Mouse (Mus musculus): ENCODE results near the gene Nup98. TPM values are rescaled to one million over a fixed set of nuclear protein-coding genes. Genes with fewer than 3 reads are reported as not detected.

Gene Nup98
- polyA plus RNA-seq, 1 experiment, result 16.1 TPM

DNA sequence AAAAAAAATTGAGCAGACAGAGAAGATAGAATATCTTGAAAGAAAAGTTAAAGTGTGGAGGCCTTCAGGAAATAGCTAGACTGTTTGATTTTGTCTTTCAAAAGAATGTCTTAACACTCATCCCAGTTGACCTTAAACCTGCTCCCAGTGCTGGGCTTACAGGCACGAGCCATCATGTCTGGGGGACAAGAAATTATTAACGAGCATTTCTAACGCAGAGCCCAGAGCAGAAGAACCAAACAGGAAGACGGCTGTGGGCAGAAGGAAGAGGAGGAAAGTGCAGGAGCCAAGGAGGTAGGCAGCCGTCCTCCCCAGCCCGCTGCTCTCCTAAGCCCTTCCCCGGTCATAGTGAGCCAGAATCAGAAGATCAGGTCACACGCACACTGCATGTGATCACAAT, 129.7 kb downstream of the Nup98 start:
- Histone ChIP-seq H3K27me3 (ENCODE audit: control insufficient read depth, insufficient read depth, insufficient read length) (no peaks in the 10 kb centered on the region), H3K4me3 (no peak overlapping the region), H3K79me2 (ENCODE audit: control insufficient read depth, insufficient read depth) (no peaks in the 10 kb centered on the region), H3K4me2 (ENCODE audit: low read depth) (no peak overlapping the region), H3ac (ENCODE audit: control insufficient read depth, insufficient read length) (no peak overlapping the region), H3K36me3 (ENCODE audit: control insufficient read depth, insufficient read depth) (peaks cover 5% of the 10 kb centered on the region)
- TF ChIP-seq CEBPB (IDR thresholded peaks at IDR 0.05; ENCODE audit: insufficient read depth, poor library complexity, severe bottlenecking) (no peak), TCF3 (IDR thresholded peaks at IDR 0.05; ENCODE audit: insufficient read length, low read depth) (no peak), POLR2AphosphoS2 (IDR thresholded peaks at IDR 0.05; ENCODE audit: insufficient read length, low read depth) (no peak), POLR2A (IDR thresholded peaks at IDR 0.05; ENCODE audit: insufficient read length, low read depth) (no peak), MYOG (IDR thresholded peaks at IDR 0.05; ENCODE audit: control insufficient read depth in 1 of 3, insufficient read depth in 1 of 3, insufficient read length in 2 of 3, low read depth in 2 of 3) (no peak), MYOD1 (IDR thresholded peaks at IDR 0.05; ENCODE audit: control insufficient read depth in 1 of 3, insufficient read length in 2 of 3, low read depth in 2 of 3) (no peak), MAX (IDR thresholded peaks at IDR 0.05; ENCODE audit: low read depth) (no peak), SRF (IDR thresholded peaks at IDR 0.05; ENCODE audit: control insufficient read depth, insufficient read length, low read depth) (no peak), USF1 (IDR thresholded peaks at IDR 0.05; ENCODE audit: low read depth) (no peak), E2F4 (IDR thresholded peaks at IDR 0.05; ENCODE audit: insufficient read depth) (no peak), REST (IDR thresholded peaks at IDR 0.05; ENCODE audit: insufficient read depth, insufficient read length) (no peak)

DNA sequence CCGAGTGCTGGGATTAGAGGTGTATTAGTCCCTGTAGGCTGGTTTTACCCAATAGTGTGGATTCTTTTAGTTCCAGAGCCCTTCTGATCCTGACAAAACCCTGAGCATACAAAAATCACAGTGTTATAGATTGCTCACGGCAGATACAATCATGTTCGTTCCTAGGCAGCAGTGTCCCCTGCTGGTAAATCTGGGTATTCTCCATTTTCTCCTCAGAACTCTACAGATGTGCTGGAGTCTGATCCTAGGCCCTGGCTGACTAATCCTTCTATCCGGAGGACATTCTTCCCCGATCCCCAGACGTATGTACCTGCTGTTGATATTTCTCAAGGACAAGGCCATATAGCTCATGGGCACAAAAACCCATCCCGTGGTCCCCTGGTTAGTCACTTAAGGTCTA, 131.5 kb downstream of the Nup98 start:
- no peak overlapping the region for H3ac ChIP-seq (ENCODE audit: control insufficient read depth, insufficient read length)
- no peak overlapping the region for H3K4me3 ChIP-seq
- H3K79me2 ChIP-seq (ENCODE audit: control insufficient read depth, insufficient read depth), result no peaks in the 10 kb centered on the region
- peaks cover 5% of the 10 kb centered on the region for H3K36me3 ChIP-seq (ENCODE audit: control insufficient read depth, insufficient read depth)
- TF ChIP-seq MYOG (IDR thresholded peaks at IDR 0.05; ENCODE audit: control insufficient read depth in 1 of 3, insufficient read depth in 1 of 3, insufficient read length in 2 of 3, low read depth in 2 of 3) (no peak), POLR2AphosphoS2 (IDR thresholded peaks at IDR 0.05; ENCODE audit: insufficient read length, low read depth) (no peak), TCF3 (IDR thresholded peaks at IDR 0.05; ENCODE audit: insufficient read length, low read depth) (no peak), E2F4 (IDR thresholded peaks at IDR 0.05; ENCODE audit: insufficient read depth) (no peak), REST (IDR thresholded peaks at IDR 0.05; ENCODE audit: insufficient read depth, insufficient read length) (no peak), MYOD1 (IDR thresholded peaks at IDR 0.05; ENCODE audit: control insufficient read depth in 1 of 3, insufficient read length in 2 of 3, low read depth in 2 of 3) (no peak), CEBPB (IDR thresholded peaks at IDR 0.05; ENCODE audit: insufficient read depth, poor library complexity, severe bottlenecking) (no peak), SRF (IDR thresholded peaks at IDR 0.05; ENCODE audit: control insufficient read depth, insufficient read length, low read depth) (no peak)
- H3K27me3 ChIP-seq (ENCODE audit: control insufficient read depth, insufficient read depth, insufficient read length), result no peaks in the 10 kb centered on the region
- no peak overlapping the region for H3K4me2 ChIP-seq (ENCODE audit: low read depth)

- Histone ChIP-seq H3K36me3 (ENCODE audit: control insufficient read depth, insufficient read depth) (peaks cover 5% of the 10 kb centered on the region), H3K27me3 (ENCODE audit: control insufficient read depth, insufficient read depth, insufficient read length) (no peaks in the 10 kb centered on the region), H3ac (ENCODE audit: control insufficient read depth, insufficient read length) (no peak overlapping the region), H3K79me2 (ENCODE audit: control insufficient read depth, insufficient read depth) (no peaks in the 10 kb centered on the region), H3K4me2 (ENCODE audit: low read depth) (no peak overlapping the region), H3K4me3 (no peak overlapping the region)
- TF ChIP-seq MYOD1 (IDR thresholded peaks at IDR 0.05; ENCODE audit: control insufficient read depth in 1 of 3, insufficient read length in 2 of 3, low read depth in 2 of 3), result no peak
- no peak for TF ChIP-seq CEBPB (IDR thresholded peaks at IDR 0.05; ENCODE audit: insufficient read depth, poor library complexity, severe bottlenecking)
- TF ChIP-seq MYOG (IDR thresholded peaks at IDR 0.05; ENCODE audit: control insufficient read depth in 1 of 3, insufficient read depth in 1 of 3, insufficient read length in 2 of 3, low read depth in 2 of 3), result no peak
- TF ChIP-seq TCF3 (IDR thresholded peaks at IDR 0.05; ENCODE audit: insufficient read length, low read depth), result no peak
- no peak for TF ChIP-seq TCF12 (IDR thresholded peaks at IDR 0.05; ENCODE audit: insufficient read depth, poor library complexity, severe bottlenecking)
- no peak for TF ChIP-seq POLR2AphosphoS2 (IDR thresholded peaks at IDR 0.05; ENCODE audit: insufficient read length, low read depth)
- TF ChIP-seq MAX (IDR thresholded peaks at IDR 0.05; ENCODE audit: low read depth), result no peak
- TF ChIP-seq POLR2A (IDR thresholded peaks at IDR 0.05; ENCODE audit: insufficient read length, low read depth), result no peak
- no peak for TF ChIP-seq REST (IDR thresholded peaks at IDR 0.05; ENCODE audit: insufficient read depth, insufficient read length)
- TF ChIP-seq E2F4 (IDR thresholded peaks at IDR 0.05; ENCODE audit: insufficient read depth), result no peak
- TF ChIP-seq USF1 (IDR thresholded peaks at IDR 0.05; ENCODE audit: low read depth), result no peak
- TF ChIP-seq SRF (IDR thresholded peaks at IDR 0.05; ENCODE audit: control insufficient read depth, insufficient read length, low read depth), result no peak
These were observed 133.2 kb downstream of the Nup98 start for GRCm38 (mm10) chr7:102076714-102077296.

Other genes with a start within 250 kb of the Nup98 start
- 0.84 TPM for gene Il18bp, start 191.5 kb downstream of the Nup98 start, polyA plus RNA-seq (2012; fragmentation: generic; extraction: Trizol)
- gene Rnf121, start 144.7 kb downstream of the Nup98 start, polyA plus RNA-seq (2012; fragmentation: generic; extraction: Trizol), result 48.0 TPM
- 6.1 TPM for gene Xndc1, start 144.7 kb downstream of the Nup98 start, polyA plus RNA-seq (2012; fragmentation: generic; extraction: Trizol)
- gene Xntrpc, start 144.5 kb downstream of the Nup98 start, polyA plus RNA-seq (2012; fragmentation: generic; extraction: Trizol), result 0.12 TPM
- not detected for gene Trpc2, start 127.1 kb downstream of the Nup98 start, polyA plus RNA-seq (2012; fragmentation: generic; extraction: Trizol)
- 44.4 TPM for gene Art1, start 108.4 kb downstream of the Nup98 start, polyA plus RNA-seq (2012; fragmentation: generic; extraction: Trizol)
- gene Art5, start 100.7 kb downstream of the Nup98 start, polyA plus RNA-seq (2012; fragmentation: generic; extraction: Trizol), result 6.9 TPM
- 0.04 TPM for gene Chrna10, start 93.3 kb downstream of the Nup98 start, polyA plus RNA-seq (2012; fragmentation: generic; extraction: Trizol)
- gene Pgap2, start within 50 bp of the Nup98 start, polyA plus RNA-seq (2012; fragmentation: generic; extraction: Trizol), result 33.3 TPM
- 62.6 TPM for gene Rhog, start 45.9 kb upstream of the Nup98 start, polyA plus RNA-seq (2012; fragmentation: generic; extraction: Trizol)
- gene Stim1, start 57.6 kb upstream of the Nup98 start, polyA plus RNA-seq (2012; fragmentation: generic; extraction: Trizol), result 37.0 TPM
- gene Rrm1, start 231.5 kb upstream of the Nup98 start, polyA plus RNA-seq (2012; fragmentation: generic; extraction: Trizol), result 32.2 TPM